Mouse (Mus musculus) liver, adult 2 months (tissue): Measurements from ENCODE around the gene Tex33.

Source experiments
- CTCF ChIP-seq: fragments of 200-500 bp; IDR thresholded peaks from 2 replicates; pipeline ENCODE4 v1.5.1; 2011; ENCODE audit warnings: low read depth, low read length, control low read depth
- POLR2A ChIP-seq: fragments of 200-500 bp; IDR thresholded peaks from 2 replicates; pipeline ENCODE4 v1.6.1; 2011; ENCODE audit warnings: low read length, control low read depth; ENCODE audit not compliant: insufficient read depth; ENCODE audit errors: extremely low read depth

- no peak for TF ChIP-seq CTCF
- no peak for TF ChIP-seq POLR2A
Measured at GRCm38 (mm10) chr15:78383450-78384219, 12.1 kb downstream of the Tex33 start.
